Mouse (Mus musculus): Measurements from ENCODE around the gene Oxct2a.
A peak's percentile ranks its signal among the peaks of the same experiment; 100 is the strongest.
"Not testable (repeated sequence)": the region's sequence is repeated elsewhere in the genome, so short reads cannot be mapped to it uniquely, and the experiment has no call there.

Oxct2a gene

DNA sequence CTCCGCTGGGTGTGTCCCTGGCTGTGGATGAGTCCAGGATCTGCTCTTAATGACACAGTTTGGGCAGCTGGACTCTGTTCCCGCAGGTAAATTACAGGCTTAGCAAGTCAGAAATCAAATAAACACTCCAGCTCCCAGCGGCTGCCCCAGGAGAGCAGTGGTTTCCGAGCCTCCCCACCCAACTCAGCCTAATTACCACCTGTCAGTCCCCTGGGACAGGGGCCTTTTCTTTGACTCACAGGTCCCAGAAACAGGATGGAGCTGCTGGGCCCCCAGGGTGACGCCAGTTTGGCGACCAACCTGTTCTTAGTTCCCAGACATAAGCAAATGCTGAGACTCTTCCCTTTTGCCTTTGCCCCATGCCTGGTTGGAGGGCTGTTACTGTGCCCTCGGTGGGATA, 11.6 kb downstream of the Oxct2a start:
- DNase-seq (ENCODE audit: low spot score in 2 of 2): no peak

DNA sequence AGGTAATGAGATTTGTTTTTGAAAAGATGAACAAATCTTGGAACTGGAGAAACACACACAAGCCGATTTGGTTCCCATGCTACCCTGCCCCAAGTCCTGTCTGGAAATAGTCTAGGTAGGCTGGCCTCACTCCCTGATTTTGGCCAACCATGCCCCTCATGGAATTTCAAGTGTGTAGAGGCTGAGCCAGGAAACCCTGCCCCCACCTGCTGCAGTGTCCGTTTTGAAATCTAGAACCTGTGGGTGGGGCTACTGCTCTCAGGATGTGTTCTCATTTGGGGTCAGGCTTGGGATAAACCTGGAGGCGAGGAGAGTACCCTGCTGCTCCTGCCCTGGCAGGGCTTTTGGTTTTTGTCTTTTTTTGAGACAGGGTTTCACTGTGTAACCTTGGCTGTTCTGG, 15.1 kb downstream of the Oxct2a start:
- no peak for DNase-seq (ENCODE audit: low spot score in 2 of 2)

DNA sequence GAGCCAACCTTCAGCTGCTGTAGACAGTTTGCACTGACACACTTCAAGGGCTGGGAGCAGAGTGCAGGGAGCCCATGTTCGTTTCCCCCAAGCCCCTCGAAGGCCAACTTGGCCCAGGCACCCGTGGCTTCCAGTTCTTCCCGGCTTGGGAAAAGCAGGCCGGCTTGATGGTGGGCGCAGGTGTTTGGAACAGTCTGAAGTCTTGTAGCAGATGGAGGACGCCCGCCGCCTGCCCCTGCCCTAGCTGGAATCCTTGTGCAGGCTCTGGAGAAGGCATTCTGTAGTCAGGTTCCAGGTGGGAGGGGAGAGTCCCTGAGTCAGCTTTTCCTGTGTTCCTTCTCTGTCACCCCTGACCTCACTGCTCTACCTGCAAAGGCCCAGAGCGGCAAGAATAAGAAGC, 16.4 kb downstream of the Oxct2a start:
- no peak for DNase-seq (ENCODE audit: low spot score in 2 of 2)

DNA sequence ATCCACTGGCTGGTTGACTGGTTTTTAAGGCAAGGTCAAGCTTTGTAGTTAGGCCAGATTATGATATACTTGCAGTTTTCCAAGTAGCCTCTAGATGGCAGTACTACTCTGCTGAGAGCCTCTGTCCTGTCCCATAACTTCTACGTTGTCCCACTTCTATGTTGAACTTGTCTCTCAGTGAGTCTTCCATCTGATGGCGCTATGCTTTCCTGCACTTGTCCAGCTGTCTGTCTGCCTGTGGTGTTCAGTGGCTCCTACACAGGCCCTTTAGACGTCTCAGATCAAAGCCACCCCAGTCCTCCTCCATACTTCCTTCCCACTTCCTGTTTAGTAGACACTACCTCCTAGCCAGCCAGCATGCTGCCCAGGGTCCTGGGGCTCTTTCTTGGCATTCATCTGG, 17.6 kb downstream of the Oxct2a start:
- DNase-seq (ENCODE audit: low spot score in 2 of 2): peak in 1 of 2 experiments; percentile 21

DNA sequence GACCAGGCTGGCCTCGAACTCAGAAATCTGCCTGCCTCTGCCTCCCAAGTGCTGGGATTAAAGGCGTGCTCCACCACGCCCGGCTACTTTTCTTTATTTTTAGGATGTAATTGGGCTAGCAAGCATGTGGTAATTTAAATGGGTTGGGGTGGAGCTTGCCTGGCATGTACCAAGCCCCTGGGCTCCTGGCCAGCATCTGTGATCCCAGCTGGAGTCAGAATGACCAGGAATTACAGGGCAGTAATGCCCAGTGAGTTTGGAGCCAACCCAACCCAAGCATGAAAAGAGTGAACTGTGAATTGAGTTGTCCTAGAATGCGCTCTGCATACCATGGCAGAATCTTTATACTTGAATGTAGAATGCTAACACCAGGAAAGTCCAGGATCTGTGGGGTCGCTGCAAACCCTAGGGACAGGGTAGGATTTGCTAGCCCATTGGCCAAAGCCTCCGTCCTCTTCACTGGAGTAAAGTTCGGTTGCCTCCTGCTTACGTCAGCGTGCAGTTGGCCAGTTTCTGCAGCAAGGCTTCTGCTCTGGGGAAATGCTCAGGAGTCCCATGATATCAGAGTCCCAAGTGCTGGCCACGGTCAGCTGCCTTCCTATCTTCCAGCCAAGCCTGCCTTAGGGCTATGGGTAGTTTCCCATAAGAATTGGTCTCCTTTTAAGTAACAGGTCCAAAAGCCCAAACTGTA, 24.3 kb downstream of the Oxct2a start:
- no peak for DNase-seq (ENCODE audit: low spot score in 2 of 2)

DNA sequence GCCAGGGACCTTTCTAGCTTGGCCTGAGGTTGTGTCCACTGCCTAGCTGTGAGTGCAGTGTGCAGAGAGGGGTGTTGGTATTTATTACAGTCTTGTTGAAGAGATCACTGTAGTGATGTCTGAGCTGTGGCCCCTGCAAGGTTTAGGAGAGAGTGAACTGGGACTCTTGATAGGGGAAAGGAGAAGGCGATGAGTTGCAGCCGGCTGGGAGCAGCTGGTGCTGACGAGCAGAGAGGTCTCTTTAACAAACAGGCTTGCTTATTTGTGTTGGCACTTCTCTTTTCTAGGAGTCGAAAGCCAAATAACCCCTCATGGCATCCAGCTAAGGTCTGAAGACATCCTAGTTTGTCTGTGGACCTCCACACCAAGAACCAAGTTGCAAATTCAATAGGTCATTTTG, 25.2 kb downstream of the Oxct2a start:
- DNase-seq (ENCODE audit: low spot score in 2 of 2): no peak

DNA sequence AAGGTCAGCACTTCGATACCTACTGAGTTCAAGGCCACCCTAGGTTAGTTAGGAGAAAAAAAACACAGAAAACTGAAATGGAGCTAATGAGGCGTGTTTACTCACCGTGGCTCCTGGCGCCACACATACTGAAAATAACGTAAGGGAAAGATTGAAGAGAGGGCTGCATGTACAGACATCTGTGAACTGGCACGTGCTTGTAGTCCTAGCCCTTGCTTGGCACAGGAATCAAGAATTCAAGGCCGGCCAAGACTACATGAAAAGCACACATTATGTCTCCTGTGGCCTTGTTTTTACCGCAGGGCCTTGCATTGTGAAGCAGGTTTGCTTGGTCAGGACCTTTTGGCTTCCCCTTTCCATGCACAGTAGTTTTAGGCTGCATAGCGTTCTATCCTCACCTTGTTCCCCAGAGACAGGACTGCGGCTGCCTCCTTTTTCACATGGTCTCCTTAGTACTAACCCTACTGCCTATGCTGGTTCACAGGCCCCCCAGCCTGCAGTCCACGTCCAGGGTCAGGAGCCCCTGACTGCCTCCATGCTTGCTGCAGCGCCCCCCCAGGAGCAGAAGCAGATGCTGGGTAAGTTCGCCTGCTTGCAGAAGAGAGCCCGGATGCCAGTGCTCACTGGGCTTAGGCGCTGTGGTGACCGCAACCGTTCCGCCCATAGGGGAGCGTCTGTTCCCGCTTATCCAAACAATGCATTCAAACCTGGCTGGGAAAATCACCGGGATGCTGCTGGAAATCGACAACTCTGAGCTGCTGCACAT, 26.1 kb downstream of the Oxct2a start:
- no peak for DNase-seq (ENCODE audit: low spot score in 2 of 2)

DNA sequence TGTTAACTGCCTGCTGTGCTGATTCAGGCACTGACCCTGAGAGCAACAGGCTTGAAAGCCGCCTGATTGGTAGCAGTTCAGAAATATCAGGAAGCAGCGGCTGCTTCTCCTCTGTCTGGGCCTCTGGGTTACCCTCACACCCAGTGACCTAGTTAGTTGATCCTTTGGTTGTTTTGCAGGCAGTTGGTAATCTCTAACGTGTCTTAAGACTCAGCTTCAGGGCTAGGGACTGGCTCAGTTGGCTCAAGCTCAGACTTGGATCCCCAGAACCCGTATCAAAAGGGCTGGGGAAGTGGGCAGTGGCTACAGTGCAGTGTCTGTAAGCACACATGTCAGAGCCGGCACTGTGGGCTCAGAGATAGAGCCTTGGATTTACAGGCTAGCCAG, 27.3 kb downstream of the Oxct2a start:
- no peak for DNase-seq (ENCODE audit: low spot score in 2 of 2)

DNA sequence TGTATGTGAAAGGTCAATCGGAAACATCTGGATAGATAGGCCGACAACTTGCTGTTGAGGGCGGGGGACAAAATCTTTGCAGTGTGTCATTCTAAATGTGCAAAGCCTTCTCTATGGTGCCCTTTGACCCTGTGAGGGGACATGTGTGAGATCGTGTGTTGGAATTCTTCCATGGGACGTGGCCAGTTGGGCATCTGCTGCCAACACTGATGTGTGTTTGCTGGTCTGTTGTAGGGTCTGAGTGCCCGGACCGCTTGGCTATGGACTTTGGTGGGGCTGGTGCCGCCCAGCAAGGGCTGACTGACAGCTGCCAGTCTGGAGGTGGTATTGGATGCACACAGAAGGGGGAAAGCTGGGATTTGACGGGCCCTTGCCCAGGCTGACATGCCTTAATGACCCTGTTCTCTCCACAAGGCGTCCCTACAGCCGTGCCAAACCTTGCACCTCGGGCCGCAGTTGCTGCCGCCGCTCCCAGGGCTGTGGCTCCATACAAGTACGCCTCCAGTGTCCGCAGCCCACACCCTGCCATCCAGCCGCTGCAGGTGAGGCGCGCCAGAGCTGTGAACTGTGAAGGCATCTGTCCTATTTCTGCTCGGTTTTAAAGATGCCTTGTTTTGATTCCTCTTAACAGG, 27.8 kb downstream of the Oxct2a start:
- DNase-seq (ENCODE audit: low spot score in 2 of 2): no peak

DNA sequence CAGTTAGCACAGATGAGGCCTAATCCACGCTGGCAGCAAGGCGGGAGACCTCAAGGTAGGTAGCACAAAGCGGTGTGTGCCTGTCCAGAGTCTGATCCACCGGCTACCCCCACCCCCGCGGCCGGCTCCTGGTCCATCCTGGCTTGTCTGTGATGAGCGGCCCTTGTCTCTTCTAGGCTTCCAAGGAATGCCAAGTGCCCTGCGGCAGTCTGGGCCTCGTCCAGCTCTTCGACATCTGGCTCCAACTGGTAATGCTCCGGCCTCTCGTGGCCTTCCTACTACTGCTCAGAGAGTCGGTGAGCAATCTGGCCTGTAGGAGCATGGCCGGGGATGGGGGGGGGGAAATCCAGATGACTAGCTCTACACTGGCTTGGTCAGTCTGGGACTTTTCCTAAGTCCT, 28.4 kb downstream of the Oxct2a start:
- DNase-seq (ENCODE audit: low spot score in 2 of 2): not testable (repeated sequence)

DNA sequence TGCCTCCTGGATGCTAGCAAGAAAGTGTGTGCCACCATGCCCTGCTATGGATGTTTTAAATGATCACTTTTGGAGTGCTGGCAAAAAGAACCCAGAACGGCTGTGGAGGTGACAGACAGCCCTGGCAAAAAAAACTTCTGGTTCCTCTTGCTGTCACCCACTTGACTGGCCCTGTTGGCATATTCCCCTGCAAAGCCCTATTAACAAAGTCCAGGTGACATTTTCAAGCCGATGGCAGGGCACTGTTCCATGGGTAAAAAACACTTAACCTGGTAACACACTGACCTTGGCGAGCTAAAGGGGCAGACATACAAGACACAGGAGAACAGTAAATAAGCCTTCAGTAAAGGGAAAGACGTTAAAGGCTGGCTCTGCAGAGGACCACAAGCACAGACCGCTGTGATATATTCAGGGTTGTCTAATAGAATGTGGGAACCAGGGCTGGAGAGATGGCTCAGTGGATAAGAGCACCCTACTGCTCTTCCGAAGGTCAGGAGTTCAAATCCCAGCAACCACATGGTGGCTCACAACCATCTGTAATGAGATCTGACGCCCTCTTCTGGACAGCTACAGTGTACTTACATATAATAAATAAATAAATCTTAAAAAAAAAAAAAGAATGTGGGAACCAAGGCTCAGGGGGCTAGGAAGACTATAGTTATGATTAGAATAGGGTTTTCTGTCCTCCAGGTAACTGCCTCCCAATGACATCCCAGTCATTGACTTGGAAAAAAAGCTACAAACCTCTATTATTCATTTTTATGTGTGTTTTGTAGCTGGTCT, 29.6 kb downstream of the Oxct2a start:
- DNase-seq (ENCODE audit: low spot score in 2 of 2): no peak

DNA sequence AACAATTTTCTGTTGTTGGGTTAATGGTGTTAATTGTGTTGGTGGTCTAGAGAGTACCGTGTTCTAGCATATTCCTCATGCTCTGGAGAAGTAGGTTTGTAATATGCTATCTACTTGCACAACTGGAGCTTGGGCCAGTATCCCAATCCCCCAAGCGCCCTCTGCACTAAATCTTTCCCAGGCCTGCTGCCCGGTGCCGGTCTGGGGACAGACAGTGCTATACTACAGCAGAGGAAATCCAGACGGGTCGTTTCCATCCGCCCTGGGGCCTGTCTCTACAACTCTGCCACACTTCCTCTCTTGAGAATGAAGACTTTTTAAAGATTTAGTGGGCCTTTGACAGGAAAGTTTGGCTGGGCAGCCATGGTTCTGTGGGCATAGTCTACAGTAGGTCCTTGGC, 30.4 kb downstream of the Oxct2a start:
- no peak for DNase-seq (ENCODE audit: low spot score in 2 of 2)

DNA sequence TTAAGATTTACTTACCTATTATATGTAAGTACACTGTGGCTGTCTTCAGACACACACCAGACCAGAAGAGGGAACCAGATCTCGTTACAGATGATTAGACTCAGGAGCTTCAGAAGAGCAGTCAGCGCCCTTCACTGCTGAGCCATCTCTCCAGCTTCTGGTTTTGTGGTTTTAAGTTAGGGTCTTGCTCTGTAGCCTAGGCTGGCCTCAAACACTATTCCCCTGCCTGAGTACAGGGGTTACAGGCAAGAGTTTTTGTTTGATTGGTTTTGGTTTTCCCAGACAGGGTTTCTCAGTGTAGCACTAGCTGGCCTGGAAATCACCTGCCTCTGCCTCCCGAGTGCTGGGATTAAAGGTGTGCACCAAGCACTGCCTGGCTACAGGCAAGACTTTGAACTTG, 31.0 kb downstream of the Oxct2a start:
- no peak for DNase-seq (ENCODE audit: low spot score in 2 of 2)

DNA sequence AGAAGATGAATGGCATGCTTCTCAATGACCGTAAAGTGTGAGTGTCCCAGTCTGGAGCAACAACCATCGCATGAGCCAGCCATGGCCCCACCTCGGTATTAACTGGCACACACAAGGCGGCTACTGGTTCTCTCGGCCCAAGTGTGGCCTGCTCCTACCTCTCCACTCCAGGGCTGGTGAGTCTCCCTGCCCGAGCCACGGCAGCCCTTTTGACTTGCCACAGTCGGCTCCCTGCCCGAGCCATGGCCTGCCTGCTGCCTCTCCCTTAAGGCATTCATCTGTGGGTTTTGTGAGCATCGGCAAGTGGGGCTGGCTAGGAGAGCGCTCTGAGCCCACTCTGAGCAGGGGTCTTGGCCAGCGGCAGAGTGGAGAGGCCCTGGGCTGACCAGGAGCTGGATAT, 34.4 kb downstream of the Oxct2a start:
- no peak for DNase-seq (ENCODE audit: low spot score in 2 of 2)

DNA sequence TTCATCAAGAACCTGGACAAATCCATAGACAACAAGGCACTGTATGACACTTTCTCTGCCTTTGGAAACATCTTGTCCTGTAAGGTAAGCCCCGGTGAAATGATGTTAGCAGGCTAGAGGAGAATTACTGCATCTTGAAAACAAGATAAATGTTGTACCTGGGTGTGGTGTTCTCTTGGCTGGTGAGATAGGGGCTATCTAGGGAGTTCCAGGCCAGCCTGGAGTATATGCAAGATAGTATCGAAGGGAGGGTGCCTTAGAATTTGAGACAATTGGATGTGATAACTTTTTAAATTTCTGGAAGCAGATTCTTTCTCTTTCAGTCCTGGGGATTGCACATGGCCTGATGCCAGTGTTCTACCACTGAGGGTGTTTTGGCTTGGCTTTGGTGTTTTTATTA, 36.6 kb downstream of the Oxct2a start:
- no peak for DNase-seq (ENCODE audit: low spot score in 2 of 2)

DNA sequence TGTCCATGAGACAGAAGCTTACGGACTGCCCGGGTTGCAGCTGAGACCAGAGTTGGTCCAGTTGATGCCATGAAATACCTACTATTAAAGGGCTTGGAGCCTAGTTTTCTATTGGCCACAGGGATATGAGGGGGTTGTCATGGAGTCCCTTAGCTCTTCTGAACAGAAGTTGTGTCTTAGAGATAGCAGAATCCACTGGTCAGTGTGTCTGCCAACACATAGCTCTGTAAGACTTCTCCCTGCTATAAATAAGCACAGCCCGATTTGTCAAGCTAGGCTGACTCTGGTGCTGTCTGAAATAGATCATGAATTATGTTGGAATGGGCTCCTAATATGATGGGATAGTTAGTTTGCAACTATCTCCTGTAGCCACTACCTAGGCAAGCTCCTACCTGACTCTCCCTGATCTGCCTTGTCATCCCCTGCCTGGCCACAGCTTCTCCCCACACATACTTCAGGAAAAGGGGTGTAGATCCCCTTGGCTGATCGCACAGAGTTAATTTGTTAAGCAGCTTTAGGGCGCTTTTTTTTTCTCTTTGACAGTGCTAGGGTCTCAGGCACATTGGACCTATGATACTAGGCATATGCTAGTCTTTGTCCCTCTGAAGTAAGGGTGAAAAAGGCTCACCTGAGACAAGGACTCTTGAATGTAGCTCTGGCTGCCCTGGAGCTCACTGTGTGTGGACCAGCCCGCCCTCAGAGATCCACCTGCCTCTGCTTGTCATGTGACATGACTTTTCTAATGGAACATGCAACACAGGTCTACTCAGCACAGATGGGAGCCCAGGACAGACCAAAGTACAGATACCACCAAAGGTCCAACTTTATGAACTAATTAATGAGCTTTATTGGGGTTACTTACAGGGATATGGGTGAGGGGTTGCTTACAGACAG, 38.5 kb downstream of the Oxct2a start:
- DNase-seq (ENCODE audit: low spot score in 2 of 2): no peak

DNA sequence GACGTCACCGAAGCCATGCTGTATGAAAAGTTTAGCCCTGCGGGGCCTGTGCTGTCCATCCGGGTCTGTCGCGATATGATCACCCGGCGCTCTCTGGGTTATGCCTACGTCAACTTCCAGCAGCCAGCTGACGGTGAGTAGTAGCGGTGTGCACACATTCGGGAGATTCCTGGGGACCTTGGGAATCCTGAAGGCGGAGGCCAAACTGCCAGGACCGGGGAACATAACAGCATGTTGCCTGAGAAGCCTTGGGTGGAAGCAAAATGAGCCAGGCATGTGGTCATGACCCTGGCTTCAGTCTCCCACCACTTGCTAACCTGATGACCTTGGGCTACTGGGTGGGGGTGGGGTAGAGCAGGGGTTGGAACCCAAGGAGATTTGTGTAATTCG, 39.8 kb downstream of the Oxct2a start:
- not testable (repeated sequence) for DNase-seq (ENCODE audit: low spot score in 2 of 2)

DNA sequence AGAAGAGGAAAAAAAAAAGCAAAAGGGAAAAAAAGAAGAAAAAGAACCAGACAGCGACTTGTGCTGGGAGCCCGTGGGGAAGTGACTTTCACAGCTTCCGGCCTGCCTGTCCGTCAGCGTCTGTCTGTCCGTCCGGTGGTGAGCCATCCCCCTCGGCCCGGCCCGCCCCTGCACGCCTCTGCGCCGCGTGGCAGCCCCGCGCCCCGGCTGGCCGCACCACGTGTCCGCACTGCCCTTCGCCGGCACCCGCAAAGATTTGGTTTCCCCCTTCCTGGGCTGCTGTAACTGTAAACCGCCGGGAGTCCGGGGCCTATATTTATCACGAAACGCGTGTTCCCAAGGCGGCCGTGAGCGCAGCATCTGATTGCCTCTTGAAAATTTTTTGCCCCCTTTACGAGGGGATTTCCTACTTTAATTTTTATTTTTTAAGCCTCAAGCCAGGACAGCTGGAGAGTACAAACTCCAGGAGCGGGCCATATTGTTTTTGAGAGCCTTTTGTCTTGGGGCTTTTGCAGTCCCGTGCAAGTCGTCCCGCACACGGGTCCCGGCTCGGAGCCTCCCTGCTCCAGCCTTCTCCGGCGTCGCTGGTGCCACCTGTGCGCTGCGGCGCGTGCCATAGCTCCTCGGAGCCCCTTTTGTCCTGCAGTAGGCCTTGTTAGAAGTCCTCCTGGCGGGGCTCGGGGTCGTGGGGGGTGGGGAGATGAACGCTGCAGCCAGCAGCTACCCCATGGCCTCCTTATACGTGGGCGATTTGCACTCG, 40.3 kb downstream of the Oxct2a start:
- DNase-seq (ENCODE audit: low spot score in 2 of 2): not testable (repeated sequence)

DNA sequence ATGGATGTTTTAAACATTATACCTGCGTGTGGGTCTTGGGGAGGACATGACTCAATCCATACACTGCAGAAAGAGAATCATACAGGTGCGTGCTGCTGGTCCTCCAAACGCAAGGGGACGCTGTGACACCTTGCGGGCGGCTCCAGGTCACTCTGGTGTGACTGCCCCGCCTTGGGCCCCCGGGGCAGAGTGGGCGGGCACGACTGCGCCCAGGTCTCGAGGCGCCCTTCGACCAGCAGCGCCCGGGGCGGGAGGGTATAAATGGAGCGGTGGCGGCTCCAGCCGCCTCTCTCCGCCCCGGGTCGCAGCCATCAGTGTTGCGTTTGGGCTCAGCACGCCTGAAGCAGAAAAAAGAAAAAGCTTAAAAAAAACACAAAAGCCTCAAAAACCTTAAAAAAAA, 40.9 kb downstream of the Oxct2a start:
- DNase-seq (ENCODE audit: low spot score in 2 of 2): peak; percentile 66 to 83

DNA sequence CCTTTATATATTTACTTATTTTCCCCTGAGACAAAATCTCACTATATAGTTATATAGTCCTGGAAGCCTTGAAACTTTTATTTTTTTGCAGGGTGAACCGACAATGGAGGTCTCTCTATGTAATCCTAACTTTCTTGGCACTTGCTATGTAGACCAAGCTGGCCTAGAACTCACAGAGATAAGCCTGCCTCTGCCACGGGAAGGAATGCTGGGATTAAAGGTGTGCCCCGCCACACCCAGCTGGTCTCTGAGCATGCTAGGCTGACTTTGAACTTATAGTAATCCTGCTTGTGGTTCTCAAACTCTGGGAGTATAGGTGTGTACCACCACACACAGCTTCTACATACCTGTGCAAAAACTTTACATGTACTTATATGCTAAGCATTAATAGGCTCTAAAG, 43.3 kb downstream of the Oxct2a start:
- DNase-seq (ENCODE audit: low spot score in 2 of 2): no peak
